Mouse (Mus musculus) kidney, adult 2 months (tissue): Measurements from ENCODE around the gene Acsf3.

Experiments
- CTCF ChIP-seq: fragments of 200-500 bp; conservative IDR thresholded peaks from 2 replicates; pipeline ENCODE4 v1.5.1; 2011; ENCODE audit warnings: low read depth, mild to moderate bottlenecking, control low read depth, low read length, moderate library complexity, mixed read lengths; ENCODE audit not compliant: insufficient read depth, insufficient read length
- POLR2A ChIP-seq: fragments of 200-500 bp; IDR thresholded peaks from one replicate; pipeline ENCODE4 v1.6.1; 2011; ENCODE audit warnings: low read depth, low read length, control low read depth

GRCm38 (mm10) chr8:122806956-122807538, 31.8 kb downstream of the Acsf3 start:
- TF ChIP-seq CTCF (no peak), POLR2A (no peak)
